ENCODE assay signal across 33 mouse cellular contexts in the genomic region with DNA sequence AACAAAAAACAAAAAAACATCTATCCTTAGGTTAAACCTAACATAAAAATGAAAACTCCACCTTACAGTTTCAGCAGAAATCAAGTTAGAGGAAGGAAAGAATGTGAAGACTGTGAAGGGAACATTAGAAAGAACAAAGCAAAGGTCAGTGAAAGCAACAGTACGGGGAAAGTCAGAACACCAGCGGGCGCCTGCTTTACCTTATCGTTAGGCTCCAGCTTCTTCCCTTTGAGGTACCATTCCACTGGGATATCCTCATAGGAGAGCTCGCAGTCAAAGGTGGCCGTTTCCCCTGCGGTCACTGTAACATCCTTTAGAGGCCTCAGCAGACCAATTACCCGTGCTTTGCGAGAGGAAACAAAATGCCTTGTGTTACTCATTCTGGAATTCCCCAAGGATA.
DNase-seq lines count a peak whose midpoint lies in the region; ATAC-seq and TF ChIP-seq lines count a peak whose summit lies in the region.
"Had no signal": no experiment of that assay in that cellular context is flagged by ENCODE, and none has a peak within 500 bp of the region (broad histone marks: within the 10 kb centered on the region; RNA-seq: fewer than 3 reads in every experiment).

No protein-coding gene starts in this region.

- no peak for TF ChIP-seq EP300 in heart, adult 2 months (IDR thresholded peaks at IDR 0.05; ENCODE audit: insufficient read depth, low read depth, low read length)
- TF ChIP-seq EP300 in ES-Bruce4 (IDR thresholded peaks at IDR 0.05; ENCODE audit: insufficient read depth, low read depth, low read length) = no peak
- no peak for TF ChIP-seq EP300 in heart, postnatal 0 days (IDR thresholded peaks at IDR 0.05; ENCODE audit: low read depth)

- H3K36me3 ChIP-seq in heart, adult 2 months (ENCODE audit: control insufficient read depth, insufficient read depth, low read length) = peaks cover 44% of the 10 kb centered on the region
- peaks cover 78% of the 10 kb centered on the region for H3K36me3 ChIP-seq in heart, embryonic 14.5 days (ENCODE audit: control insufficient read depth, insufficient read depth, low read length)
- no peaks in the 10 kb centered on the region; the same call in 1 of the 2 replicates for H3K36me3 ChIP-seq in ES-Bruce4 (ENCODE audit: control insufficient read depth, insufficient read depth, low read length, poor library complexity, severe bottlenecking)
- peaks cover 54% of the 10 kb centered on the region for H3K36me3 ChIP-seq in heart, postnatal 0 days (replicated peaks; ENCODE audit: control insufficient read depth, insufficient read depth, low read length)
- H3K36me3 ChIP-seq: embryonic facial prominence, embryonic 13.5 days; forebrain, embryonic 10.5 days; forebrain, embryonic 15.5 days; hindbrain, embryonic 10.5 days; kidney, embryonic 15.5 days; limb, embryonic 13.5 days; lung, embryonic 15.5 days; midbrain, embryonic 12.5 days; neural tube, embryonic 12.5 days had no signal

- H3K27me3 ChIP-seq in heart, adult 2 months (ENCODE audit: control insufficient read depth, insufficient read depth, low read length) = no peaks in the 10 kb centered on the region
- no peaks in the 10 kb centered on the region for H3K27me3 ChIP-seq in heart, embryonic 14.5 days (ENCODE audit: control insufficient read depth, insufficient read depth, low read length)
- H3K27me3 ChIP-seq in ES-Bruce4 (ENCODE audit: control insufficient read depth, insufficient read depth, low read length, poor library complexity, severe bottlenecking) = no peaks in the 10 kb centered on the region
- H3K27me3 ChIP-seq in heart, postnatal 0 days (ENCODE audit: control insufficient read depth, insufficient read depth, low read length) = no peaks in the 10 kb centered on the region
- H3K27me3 ChIP-seq: embryonic facial prominence, embryonic 13.5 days; forebrain, embryonic 15.5 days; kidney, embryonic 15.5 days; limb, embryonic 13.5 days; lung, embryonic 15.5 days; megakaryocyte, embryonic 14.5 days; midbrain, embryonic 12.5 days; neural tube, embryonic 12.5 days had no signal

- peak overlapping the region; percentile 38 for H3K4me3 ChIP-seq in heart, adult 2 months
- peak overlapping the region; percentile 46 to 53 for H3K4me3 ChIP-seq in heart, embryonic 14.5 days (ENCODE audit: control insufficient read depth in 1 of 2, insufficient read depth in 1 of 2, low read depth in 1 of 2, low read length in 2 of 2)
- H3K4me3 ChIP-seq in ES-Bruce4 (ENCODE audit: low read depth, low read length) = no peak overlapping the region
- peak overlapping the region; percentile 47 for H3K4me3 ChIP-seq in heart, postnatal 0 days (ENCODE audit: low read depth, low read length)
- H3K4me3 ChIP-seq: embryonic facial prominence, embryonic 13.5 days; forebrain, embryonic 10.5 days; forebrain, embryonic 15.5 days; hindbrain, embryonic 10.5 days; kidney, embryonic 15.5 days; layer of hippocampus, adult 2 months; left cerebral cortex, adult 2 months; limb, embryonic 13.5 days; lung, embryonic 15.5 days; megakaryocyte, embryonic 14.5 days; midbrain, embryonic 12.5 days; myocyte; neural tube, embryonic 12.5 days had no signal

- no peak for DNase-seq in heart, adult 2 months
- DNase-seq in heart, adult 9 months (ENCODE audit: low spot score in 2 of 2) = no peak
- DNase-seq in heart, postnatal 14 days = no peak
- peak; percentile 44 for DNase-seq in heart, postnatal 0 days (ENCODE audit: low spot score)
- DNase-seq: adrenal gland, postnatal 25 days; cerebellum, adult 18-20 months; cerebellum, postnatal 10 days; kidney, adult 18-20 months; kidney, postnatal 36 days; lung, postnatal 36 days; right cerebral cortex, postnatal 4 days; thymus, adult 2 months; thymus, postnatal 36 days had no signal

- peak overlapping the region; percentile 70 for H3K9ac ChIP-seq in heart, adult 2 months (ENCODE audit: low read depth, low read length)
- H3K9ac ChIP-seq in heart, embryonic 14.5 days (ENCODE audit: low read length) = peak overlapping the region; percentile 81
- peak overlapping the region; percentile 32; the same call in 1 of the 2 replicates for H3K9ac ChIP-seq in ES-Bruce4 (ENCODE audit: low read depth, poor library complexity, severe bottlenecking)
- H3K9ac ChIP-seq in heart, postnatal 0 days (replicated peaks; ENCODE audit: low read depth, low read length) = peak overlapping the region; percentile 52
- H3K9ac ChIP-seq: embryonic facial prominence, embryonic 13.5 days; forebrain, embryonic 15.5 days; kidney, embryonic 15.5 days; limb, embryonic 13.5 days; lung, embryonic 15.5 days; midbrain, embryonic 12.5 days; neural tube, embryonic 12.5 days had no signal

- no peak for TF ChIP-seq POLR2A in heart, adult 2 months (IDR thresholded peaks at IDR 0.05; ENCODE audit: insufficient read depth, low read depth, low read length)
- no peak for TF ChIP-seq POLR2A in ES-Bruce4 (IDR thresholded peaks at IDR 0.05; ENCODE audit: insufficient read depth, low read length)

- H3K4me1 ChIP-seq in heart, adult 2 months (ENCODE audit: control insufficient read depth, insufficient read depth, low read length) = peaks cover 1% of the 10 kb centered on the region; the same call in 1 of the 2 replicates
- H3K4me1 ChIP-seq in heart, embryonic 14.5 days (ENCODE audit: control insufficient read depth in 2 of 2, insufficient read depth in 2 of 2, low read length in 2 of 2) = peaks cover 10 to 13% of the 10 kb centered on the region in 2 experiments
- H3K4me1 ChIP-seq in ES-Bruce4 (ENCODE audit: control insufficient read depth, insufficient read depth, low read length) = peaks cover 6% of the 10 kb centered on the region
- H3K4me1 ChIP-seq in heart, postnatal 0 days (ENCODE audit: control insufficient read depth, insufficient read depth) = no peaks in the 10 kb centered on the region
- H3K4me1 ChIP-seq: forebrain, embryonic 10.5 days; forebrain, embryonic 15.5 days; hindbrain, embryonic 10.5 days; kidney, embryonic 15.5 days; lung, embryonic 15.5 days; megakaryocyte, embryonic 14.5 days; midbrain, embryonic 12.5 days; neural tube, embryonic 12.5 days had no signal

- intact Hi-C loops in heart, adult 2 months (cut with DNase I) = no loop called here
- intact Hi-C loops in heart, postnatal 14 days (cut with DNase I) = no loop called here

- no peaks in the 10 kb centered on the region for H3K9me3 ChIP-seq in heart, embryonic 14.5 days (ENCODE audit: control insufficient read depth, low read length)
- H3K9me3 ChIP-seq in ES-Bruce4 (replicated peaks; ENCODE audit: control insufficient read depth, insufficient read depth, low read length, poor library complexity, severe bottlenecking) = no peaks in the 10 kb centered on the region
- H3K9me3 ChIP-seq in heart, postnatal 0 days (replicated peaks; ENCODE audit: control insufficient read depth, low read length) = no peaks in the 10 kb centered on the region
- H3K9me3 ChIP-seq: embryonic facial prominence, embryonic 13.5 days; forebrain, embryonic 10.5 days; forebrain, embryonic 15.5 days; hindbrain, embryonic 10.5 days; kidney, embryonic 15.5 days; limb, embryonic 13.5 days; lung, embryonic 15.5 days; midbrain, embryonic 12.5 days; neural tube, embryonic 12.5 days had no signal

- no peak; the same call in 1 of the 2 replicates for ATAC-seq in heart, embryonic 14.5 days (ENCODE audit: insufficient number of reproducible peaks, insufficient read depth, low FRiP score, low read depth)
- peak; percentile 54 for ATAC-seq in heart, postnatal 0 days (ENCODE audit: insufficient read depth, low read depth)
- no peak for ATAC-seq in megakaryocyte progenitor cell, adult 5-6 weeks (replicated peaks; ENCODE audit: poor library complexity)
- ATAC-seq: forebrain, embryonic 15.5 days; hindbrain, embryonic 16.5 days; Patski had no signal

- peak overlapping the region; percentile 85 for H3K27ac ChIP-seq in heart, adult 2 months
- peak overlapping the region; percentile 94 to 98 for H3K27ac ChIP-seq in heart, embryonic 14.5 days (replicated peaks in 1 of 2; ENCODE audit: control insufficient read depth in 1 of 2, insufficient read depth in 1 of 2, low read depth in 2 of 2, low read length in 2 of 2)
- H3K27ac ChIP-seq in ES-Bruce4 (ENCODE audit: insufficient read depth, low read length) = peak overlapping the region; percentile 78
- peak overlapping the region; percentile 90 for H3K27ac ChIP-seq in heart, postnatal 0 days (ENCODE audit: low read depth)
- H3K27ac ChIP-seq: embryonic facial prominence, embryonic 13.5 days; forebrain, embryonic 10.5 days; forebrain, embryonic 15.5 days; hindbrain, embryonic 10.5 days; kidney, embryonic 15.5 days; layer of hippocampus, adult 2 months; left cerebral cortex, adult 2 months; limb, embryonic 13.5 days; lung, embryonic 15.5 days; midbrain, embryonic 12.5 days; neural tube, embryonic 12.5 days; stomach, postnatal 0 days had no signal

- H3K79me2 ChIP-seq in heart, adult 2 months (replicated peaks; ENCODE audit: control insufficient read depth, insufficient read depth, low read length) = no peaks in the 10 kb centered on the region

- peak overlapping the region; percentile 63 for H3K4me2 ChIP-seq in heart, embryonic 14.5 days (ENCODE audit: low read length)
- H3K4me2 ChIP-seq in heart, postnatal 0 days (ENCODE audit: low read depth, low read length) = peak overlapping the region; percentile 51
- H3K4me2 ChIP-seq: embryonic facial prominence, embryonic 13.5 days; forebrain, embryonic 15.5 days; kidney, embryonic 15.5 days; limb, embryonic 13.5 days; liver, embryonic 11.5 days; lung, embryonic 15.5 days; midbrain, embryonic 12.5 days; neural tube, embryonic 12.5 days had no signal

- 39% methylated on average over 9 of the region's 9 CpGs for WGBS in heart, adult 2 months
- WGBS in heart, embryonic 14.5 days = 28% methylated on average over 9 of the region's 9 CpGs
- 34% methylated on average over 9 of the region's 9 CpGs for WGBS in heart, postnatal 0 days

- TF ChIP-seq CTCF in heart, adult 2 months (IDR thresholded peaks at IDR 0.05) = no peak
- TF ChIP-seq CTCF in ES-Bruce4 (IDR thresholded peaks at IDR 0.05; ENCODE audit: low read depth, low read length) = no peak
- TF ChIP-seq CTCF in heart, postnatal 0 days (IDR thresholded peaks at IDR 0.05; ENCODE audit: low read depth) = no peak
